Mouse (Mus musculus) kidney, postnatal 14 days (tissue): ENCODE measurements at regions not wholly inside any gene's neighbourhood (a gene's known extent, or its start where the extent isn't known, plus 50 kb on each side); places are given as distances from the start of the nearest gene placed in this dataset.

Experiments used
- DNase-seq: peaks from one replicate; pipeline ENCODE4 v3.0.0; 2022; ENCODE audit warnings: mixed read lengths

- DNase-seq, result no peak
Observed at GRCm38 (mm10) chr5:85677872-85678271, 387.5 kb downstream of the Cenpc1 start.

DNA sequence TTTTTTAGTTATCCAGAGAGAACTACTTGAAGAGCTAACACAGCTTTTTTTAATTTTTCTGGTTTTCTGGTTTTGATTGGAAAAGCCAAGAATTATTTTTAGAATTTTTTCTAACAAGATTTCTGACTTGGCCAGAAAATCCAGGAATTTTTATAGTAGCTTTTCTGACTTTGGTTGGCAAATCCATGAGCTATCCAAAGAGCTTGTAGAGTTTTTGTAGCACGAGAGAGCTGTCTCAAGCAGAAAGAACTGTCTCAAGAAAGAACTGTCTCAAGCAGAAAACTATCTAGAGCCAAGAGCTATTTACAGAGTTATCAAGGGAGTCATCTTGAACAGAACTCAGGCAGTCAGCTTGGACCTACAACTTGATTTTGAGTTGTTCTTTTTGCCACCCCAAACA lies 394.3 kb downstream of the Cenpc1 start:
- no peak for DNase-seq

DNA sequence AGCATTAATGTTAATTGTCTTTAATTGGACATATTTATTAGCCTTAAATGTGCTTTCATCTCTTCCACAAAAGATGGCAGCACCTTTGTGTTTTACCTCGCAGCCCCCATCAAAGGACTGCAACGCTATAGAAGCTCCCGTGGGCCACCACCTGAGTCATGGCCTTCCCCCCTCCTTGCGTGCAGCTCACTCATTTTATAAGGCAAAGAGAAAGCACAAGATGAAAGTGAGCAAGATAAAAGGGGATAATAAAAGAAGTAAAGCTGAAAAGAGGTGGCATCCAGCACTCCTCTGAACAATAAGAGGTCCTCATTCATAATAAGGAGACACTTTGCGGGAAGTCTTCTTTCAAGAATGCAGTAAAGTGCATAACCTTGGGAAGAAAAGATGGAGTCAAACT lies 403.9 kb downstream of the Cenpc1 start:
- no peak for DNase-seq

DNA sequence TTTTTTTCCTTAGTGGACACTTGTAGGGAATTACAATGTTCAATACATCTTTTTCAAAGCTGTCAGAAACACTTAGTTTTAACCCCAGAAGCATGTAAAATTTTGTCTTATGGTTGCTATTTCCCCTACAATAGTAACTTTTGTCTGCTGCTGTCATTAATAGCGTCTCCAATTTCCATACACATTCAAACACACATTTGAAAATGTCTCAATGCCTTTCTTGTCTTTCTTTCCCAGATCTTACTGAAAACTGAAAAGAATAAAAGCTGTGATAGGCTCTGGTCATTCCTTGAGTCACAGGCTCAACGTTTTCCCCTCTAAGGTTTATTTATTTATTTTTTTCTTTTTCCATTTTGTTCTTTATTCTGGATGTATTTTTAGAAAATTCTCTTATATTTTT lies 444.3 kb downstream of the Cenpc1 start:
- DNase-seq, result no peak

DNA sequence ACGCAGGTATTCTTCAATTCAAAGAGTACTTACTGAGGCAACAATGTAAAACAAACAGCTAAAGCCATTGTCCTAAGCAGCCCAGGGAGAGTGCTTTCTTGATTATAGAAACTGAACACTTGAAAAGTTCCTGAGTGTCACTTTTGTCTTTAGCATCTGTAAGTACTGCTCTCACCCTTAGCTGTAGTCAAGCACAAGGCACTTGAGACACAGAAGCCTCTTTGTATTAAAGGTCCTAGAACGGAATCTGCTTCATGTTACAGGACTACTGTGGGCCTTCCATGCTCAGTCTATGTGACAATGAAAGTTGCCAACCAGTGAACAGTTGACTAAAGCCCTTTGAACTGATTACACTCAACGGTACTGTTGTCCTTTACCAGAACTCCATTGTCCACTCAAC lies 450.6 kb downstream of the Cenpc1 start:
- no peak for DNase-seq

GRCm38 (mm10) chr5:85612606-85613005 lies 452.8 kb downstream of the Cenpc1 start:
- DNase-seq, result no peak

DNA sequence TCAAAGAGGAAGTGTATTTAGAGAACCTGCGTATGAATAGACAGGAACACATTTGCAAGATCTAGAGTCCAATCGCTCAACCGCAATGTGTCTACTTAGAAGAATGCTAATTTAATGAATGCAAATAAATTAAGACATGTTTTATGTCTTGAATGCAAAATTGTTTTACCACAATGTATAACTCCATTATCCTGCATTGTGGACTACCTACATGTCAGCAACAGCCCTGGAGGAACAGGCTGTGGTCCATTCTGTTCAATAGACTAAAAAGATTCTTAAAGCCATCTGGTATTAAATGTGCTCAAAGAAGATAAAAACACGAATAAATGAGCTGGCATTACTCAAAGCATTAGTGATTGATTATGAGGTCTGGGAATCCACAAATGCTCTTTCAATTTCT lies 456.3 kb downstream of the Cenpc1 start:
- DNase-seq, result no peak

DNA sequence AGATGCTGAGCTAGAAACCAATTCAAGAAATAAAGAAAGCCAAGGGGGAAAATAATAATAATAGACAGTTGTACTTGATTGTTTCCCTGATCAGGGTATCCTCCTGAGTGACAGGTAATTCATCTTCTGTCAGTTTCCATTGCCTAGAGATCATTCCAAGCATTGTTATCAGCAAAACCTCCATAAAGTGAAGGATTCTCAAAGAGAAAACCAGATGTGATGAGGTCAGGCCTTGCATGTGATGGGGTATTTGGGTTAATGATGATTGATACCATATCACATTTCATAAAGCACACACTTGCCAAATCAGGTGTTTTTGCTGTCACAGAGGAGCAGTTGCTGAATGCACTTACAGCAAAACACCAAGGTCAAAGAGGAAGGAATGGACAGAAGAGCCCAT lies 467.2 kb downstream of the Cenpc1 start:
- DNase-seq, result no peak

- DNase-seq, result no peak
Observed at GRCm38 (mm10) chr5:85595082-85595447, 470.3 kb downstream of the Cenpc1 start.

- no peak for DNase-seq
Observed at GRCm38 (mm10) chr5:85594413-85595081, 470.8 kb downstream of the Cenpc1 start.

- DNase-seq, result no peak
Observed at GRCm38 (mm10) chr5:85592236-85592635, 473.1 kb downstream of the Cenpc1 start.

DNA sequence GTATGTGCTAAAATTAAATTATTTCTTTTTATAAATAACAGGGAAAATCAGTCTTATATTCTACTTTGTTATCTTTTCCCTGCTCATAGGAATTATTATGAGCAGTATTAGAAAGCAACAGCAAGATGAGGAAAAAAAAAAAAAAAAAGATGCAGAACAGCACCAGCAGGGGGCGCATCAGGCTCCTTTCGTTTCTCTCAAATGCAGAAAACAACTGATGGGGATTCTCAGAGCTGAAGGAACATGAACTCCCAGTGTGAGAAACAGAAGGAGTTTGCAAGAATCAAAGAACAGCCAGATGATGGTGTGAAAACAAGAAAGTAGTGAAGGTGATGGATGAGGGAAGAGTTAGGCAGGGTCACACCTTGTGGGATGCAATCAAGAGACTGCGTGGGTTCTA lies 478.7 kb downstream of the Cenpc1 start:
- peak; percentile 0 for DNase-seq

DNA sequence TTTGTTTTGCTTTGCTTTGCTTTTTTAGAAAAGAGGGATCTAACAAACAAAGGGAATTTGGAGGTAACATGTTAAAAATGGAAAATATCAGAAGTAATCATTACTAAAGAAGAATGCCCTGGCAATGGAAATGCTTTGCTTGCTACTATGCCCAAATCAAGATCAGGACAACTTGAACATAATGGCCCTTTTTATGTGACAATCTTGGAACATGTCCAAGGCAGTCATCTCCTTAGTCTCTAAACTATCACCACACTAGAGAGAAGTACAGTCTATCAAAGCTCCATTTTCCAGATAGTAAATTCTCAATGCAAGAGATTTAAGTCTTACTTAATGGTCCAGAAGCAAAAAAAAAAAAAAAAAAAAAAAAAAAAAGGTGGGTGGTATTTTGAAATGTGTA lies 492.9 kb downstream of the Cenpc1 start:
- no peak for DNase-seq

DNA sequence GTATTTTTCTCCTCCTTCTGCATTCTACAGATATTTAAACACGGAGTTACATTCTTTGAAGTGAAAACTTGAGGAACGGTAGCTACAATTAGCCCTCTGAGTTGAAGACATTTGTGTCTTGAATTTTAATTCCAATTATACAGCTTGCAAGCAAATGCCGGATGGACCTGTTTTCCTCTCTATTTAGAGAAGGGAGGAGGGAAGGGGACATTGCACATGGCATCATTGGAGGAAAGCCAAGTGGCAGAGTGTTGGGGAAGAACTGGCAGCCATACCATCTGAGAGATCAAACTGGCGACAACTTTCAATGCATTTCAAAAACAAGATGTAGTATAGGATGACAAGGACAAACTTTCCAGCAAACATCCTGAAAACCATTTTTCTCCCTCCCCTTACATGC lies 493.4 kb downstream of the Cenpc1 start:
- no peak for DNase-seq

DNA sequence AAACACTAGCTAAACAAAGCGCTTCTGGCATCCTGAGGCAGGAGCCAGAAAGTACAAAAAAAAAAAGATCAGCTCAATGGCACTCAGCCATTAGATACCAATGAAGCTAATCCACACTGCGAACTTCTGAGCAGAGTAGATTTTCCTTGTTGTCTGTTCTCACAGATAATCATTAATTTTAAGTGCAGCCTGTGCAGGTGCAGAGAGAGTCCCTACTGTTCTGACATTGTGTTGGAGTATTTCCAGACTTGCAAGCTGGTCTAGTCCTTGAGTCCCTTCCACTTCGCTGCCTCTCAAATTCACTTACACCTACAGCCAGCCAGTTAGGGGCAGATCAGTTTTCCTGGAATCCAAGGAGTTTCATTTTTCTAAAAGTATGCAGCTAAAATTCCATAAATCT lies 494.0 kb downstream of the Cenpc1 start:
- DNase-seq, result no peak

GRCm38 (mm10) chr5:85536329-85536728 lies 529.1 kb downstream of the Cenpc1 start:
- DNase-seq, result no peak

- no peak for DNase-seq
Observed at GRCm38 (mm10) chr5:85525385-85526194, 539.8 kb downstream of the Cenpc1 start.

- no peak for DNase-seq
Observed at GRCm38 (mm10) chr5:85505244-85505643, 560.1 kb downstream of the Cenpc1 start.

DNA sequence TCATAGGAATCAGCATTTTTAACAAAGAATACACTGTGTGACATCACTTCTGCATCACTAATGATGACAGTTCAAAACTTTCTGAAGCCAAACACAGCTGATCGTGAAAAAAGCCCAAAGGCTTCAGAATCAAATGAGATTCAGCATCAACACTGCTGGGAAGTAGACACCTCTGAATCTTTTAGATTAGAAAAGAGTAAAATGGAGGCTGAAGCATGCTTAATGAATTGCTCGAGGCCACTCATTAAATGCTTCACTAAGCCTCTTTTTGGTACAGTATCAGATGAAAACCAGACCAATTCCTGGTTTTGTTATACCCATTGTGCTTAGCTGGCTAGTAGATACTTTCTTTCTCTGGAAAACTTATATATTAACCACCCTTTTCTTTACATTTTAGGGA lies 568.1 kb downstream of the Cenpc1 start:
- no peak for DNase-seq

- no peak for DNase-seq
Observed at GRCm38 (mm10) chr5:85485733-85486322, 579.6 kb downstream of the Cenpc1 start.

DNA sequence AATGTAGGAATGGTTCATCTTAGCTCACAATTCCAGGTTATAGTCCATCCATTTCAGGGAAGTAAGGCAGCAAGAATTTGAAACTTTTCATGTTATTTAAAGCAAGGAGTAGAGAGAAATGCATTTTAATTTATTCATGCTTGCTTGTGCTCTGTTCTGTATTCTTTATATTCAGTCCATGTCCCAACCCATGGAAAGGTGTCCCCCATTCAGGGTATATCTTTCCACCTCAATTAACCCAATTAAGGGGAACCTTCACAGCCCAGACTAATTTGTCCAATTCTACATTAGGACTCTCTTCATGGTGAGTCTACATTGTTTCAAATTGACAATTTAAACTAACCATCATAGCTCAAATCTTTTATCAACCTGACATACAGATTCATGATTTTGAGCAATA lies 580.2 kb downstream of the Cenpc1 start:
- no peak for DNase-seq

- no peak for DNase-seq
Observed at GRCm38 (mm10) chr5:85467811-85468210, 597.6 kb downstream of the Cenpc1 start.

GRCm38 (mm10) chr5:85467151-85467550 lies 598.2 kb downstream of the Cenpc1 start:
- no peak for DNase-seq
